Mouse (Mus musculus) c-Kit-negative CD71-positive TER-119-positive erythroid progenitor cells, embryonic 14.5 days (primary cell): ENCODE measurements around the gene Chmp4b.

Experiments
- DNase-seq: peaks from one replicate; pipeline ENCODE4 v3.0.0-alpha.2; 2013; ENCODE audit warnings: low read depth, low spot score

The Chmp4b gene

DNA sequence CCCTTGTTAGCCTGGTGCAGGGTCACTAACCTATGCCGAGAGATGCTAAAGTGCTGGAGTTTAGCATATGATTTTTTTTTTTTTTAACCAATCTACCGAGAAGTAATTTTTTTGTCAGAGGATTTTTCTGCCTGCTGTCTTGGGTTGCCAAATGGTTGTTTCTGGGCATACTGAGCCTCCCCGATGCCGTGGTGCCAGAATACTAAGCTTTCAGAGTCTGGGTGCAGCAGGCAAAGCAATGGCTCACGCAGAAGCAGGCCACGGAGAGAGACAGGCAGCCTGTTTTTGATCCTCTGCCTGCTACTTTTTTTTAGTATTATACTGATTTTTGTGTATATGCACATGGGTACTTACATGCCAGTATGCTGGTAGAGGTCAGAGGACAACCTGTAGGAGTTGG is 29.4 kb downstream of the Chmp4b start:
- DNase-seq: no peak

DNA sequence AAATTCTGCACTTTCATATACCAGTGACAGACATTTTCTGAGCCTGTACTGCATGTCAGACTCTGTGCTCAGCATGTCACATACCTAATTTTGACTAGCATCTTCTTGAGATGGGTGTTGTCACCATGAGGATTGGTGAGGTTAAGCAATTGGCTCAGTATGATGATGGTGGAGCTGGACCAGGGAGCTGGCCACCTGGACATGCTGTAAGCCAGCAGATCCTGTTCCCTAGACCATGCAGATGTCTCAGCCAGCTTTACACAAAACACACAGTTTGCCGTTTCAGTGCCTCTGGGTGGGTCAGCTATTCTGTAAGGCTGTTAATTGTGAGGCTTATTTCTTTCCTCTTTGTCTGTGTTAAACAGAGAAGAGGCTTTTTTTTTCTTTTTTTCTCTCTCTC is 31.2 kb downstream of the Chmp4b start:
- no peak for DNase-seq

DNA sequence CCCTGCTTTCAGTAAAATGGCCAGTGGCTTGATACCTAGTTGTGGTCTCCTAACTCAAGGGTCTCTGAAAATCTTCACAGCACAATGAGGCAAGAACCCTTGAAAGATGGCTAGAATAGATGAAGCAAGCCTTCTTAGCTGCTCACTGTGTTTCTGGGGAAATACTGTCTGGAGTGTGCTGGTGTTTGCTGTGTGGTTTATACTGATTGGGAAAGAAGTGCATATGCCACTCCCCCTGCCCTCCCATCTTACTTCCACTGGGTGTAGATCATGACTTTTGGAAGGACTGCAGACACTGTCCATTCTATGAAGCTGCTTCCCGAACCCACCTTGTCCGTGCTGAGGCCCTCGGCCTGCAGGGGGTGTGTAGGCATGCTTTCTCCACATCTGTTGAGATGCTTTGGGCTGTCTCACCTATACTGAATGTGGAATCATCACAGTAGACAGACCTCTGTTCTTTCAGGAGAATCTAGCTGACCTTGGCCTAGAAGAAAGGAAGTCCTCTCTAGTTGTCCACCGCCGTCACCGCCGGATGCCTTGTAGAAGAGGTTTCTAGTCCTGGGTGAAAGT is 33.5 kb downstream of the Chmp4b start:
- DNase-seq: no peak

DNA sequence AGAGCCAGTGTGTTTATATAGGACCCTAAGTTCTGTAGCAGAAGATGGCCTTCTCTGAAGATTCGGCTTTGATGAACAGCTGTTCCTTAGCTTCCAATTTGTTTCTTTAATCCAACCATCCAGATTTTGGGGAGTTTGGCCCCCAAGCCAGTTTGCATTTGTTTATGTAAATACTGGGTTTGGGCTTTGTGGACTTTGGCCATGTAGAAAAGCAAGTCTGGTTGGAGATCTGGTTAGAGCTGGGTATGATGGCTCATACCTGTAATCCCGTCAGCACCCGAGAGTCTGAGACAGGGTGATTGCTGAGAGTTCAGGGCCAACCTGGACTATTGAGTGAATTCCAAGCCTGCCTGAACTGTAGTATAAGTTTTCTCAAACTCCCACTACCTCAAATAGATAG is 34.3 kb downstream of the Chmp4b start:
- DNase-seq: no peak

DNA sequence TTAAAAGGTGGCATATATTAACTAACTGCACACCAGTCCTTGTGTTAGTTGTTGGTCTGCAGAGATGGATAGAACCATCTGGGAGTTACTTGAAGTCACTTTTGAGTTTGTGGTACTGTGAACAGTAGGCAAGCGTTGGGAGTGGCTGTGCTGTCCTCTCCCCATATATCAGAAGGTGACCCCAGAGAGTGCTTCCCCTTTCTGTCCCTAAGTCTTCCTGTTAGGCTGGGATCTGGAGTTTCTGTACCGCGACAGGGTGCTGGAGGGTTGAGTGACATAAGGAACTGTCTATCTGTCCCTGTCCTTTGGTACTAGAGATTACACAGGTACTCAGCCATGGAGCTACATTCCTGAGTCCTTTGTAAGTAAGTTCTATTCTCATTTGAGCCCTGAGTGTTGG is 35.3 kb downstream of the Chmp4b start:
- no peak for DNase-seq

DNA sequence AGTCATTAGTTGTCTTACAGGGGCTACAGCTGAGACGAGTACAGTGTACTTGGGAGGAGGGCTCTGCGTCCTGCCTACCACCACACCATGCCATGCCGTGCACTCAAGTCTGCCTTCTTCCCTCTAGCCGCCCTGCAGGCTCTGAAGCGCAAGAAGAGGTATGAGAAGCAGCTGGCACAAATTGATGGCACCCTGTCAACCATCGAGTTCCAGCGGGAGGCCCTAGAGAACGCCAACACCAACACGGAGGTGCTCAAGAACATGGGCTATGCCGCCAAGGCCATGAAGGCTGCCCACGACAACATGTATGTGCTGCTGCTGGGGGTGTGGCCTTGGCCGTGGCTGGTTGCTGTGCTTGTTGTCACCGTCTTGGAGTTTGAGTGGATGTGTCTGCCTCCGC is 37.9 kb downstream of the Chmp4b start:
- DNase-seq: no peak

DNA sequence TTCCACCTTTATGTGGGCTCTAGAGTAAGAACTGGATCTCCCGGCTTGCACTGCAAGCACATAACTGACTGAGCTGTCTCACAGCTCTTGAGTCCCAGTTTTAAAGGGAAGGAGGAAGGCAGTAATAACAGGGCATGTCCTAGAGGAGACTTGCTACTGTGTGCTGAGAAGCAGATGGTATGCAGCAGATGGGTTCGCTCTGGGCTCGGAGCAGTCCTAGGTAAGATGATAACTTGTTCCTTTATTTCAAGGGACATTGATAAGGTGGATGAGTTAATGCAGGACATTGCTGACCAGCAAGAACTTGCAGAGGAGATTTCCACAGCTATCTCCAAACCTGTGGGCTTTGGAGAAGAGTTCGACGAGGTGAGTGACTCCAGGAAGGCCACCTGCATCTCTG is 39.5 kb downstream of the Chmp4b start:
- no peak for DNase-seq

DNA sequence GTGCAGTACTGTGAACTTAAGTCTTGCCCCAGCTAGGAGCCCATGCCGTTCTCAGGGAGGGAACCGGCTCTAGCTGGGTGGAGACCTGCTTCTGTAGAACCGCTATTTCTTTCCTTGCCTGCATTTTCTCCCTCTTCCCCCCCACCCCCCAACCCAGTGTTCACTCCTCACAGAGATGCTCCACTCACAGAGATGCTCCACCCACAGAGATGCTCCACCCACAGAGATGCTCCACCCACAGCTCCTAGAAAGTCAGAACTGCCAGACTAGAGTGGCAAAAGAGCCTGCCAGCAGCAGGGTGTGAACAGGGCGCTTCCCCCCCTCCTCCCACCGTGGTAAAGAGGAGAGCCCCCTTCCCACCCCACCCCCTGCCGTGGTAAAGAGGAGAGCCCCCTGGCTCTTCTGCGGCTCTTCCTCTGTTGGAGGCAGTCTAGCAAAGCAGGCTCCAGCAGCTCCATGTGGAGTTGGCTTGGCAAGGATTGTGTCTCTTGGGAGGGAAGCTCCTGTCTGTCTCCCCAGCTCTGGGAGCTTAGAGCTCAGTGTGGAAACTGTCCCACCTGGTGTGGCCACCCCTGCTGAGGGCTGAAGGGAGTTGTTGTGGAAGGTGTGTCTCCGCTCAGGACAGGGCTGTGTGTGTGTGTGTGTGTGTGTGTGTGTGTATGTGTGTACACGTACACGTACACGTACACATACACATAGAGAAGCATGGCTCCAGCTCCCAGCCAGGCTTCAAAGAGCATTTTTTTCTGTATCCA is 41.9 kb downstream of the Chmp4b start:
- DNase-seq: no peak

DNA sequence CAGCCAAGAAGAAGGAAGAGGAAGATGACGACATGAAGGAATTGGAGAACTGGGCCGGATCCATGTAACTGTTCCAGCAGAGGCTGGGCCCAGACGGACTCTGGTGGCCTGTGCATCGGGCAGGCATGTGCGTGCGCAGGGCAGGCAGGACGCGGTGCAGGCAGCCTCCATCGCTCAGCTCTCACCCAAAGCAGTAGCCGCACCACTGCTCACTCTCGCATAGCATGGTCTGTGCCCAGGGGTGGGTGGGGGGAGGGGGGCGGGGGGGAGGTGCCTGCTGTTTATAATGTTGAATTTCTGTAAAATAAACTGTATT is 42.4 kb downstream of the Chmp4b start:
- DNase-seq: no peak

DNA sequence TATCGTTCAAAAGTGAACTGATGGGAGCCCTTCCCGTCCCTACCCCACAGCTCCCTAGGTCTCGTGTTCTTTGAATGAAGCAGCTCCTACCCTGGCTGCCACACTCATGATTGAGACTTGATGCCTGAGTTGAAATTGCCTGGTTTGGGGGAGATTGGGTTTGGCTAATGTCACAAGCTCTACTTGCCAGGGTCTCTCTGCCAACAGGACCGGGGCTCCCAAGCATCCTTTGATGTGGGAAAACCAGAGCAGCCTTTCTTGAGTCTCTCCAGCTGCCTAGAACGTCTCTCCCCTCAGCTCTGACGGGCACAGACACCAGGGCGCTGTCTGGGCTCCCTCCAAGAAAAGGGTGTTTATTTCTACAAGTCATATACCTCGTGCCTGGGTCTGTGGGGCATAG is 44.2 kb downstream of the Chmp4b start:
- DNase-seq: no peak

DNA sequence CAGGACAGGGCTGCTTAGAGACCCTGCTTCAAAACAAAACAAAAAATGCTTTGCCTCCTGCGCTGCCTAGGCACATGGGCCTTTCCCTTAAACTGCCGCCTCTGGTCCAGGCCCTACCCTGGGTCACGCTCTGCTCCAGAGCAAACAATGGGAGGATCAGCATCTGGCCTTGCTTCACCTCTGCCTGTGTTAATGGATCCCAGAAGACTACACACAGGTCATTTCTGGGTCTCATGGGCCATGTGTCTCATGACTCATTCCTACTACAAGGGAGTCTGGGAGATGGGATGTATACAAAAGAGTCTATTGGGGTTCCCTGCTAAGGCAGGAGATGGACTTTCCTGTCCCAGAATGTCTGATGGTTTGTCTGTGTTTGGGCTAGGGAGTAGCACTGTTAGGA is 45.2 kb downstream of the Chmp4b start:
- no peak for DNase-seq

DNA sequence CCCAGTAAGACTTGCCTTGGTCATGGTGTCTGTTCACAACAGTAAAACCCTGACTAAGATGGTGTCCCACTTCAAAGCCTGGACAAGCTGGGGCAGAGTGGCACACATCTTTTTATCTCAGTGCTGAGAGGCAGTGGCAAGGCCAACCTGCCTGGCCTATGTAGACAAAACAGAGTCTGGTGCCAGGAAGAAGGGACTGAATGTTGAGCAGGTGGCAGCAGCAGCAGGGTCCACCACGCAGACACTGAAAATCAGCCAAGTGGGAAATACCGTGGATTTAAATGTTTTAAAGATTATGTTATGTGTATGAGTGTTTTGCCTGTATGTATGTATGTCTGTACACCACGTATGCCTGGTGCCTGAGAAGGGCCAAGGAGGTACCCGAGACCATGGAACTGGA is 47.9 kb downstream of the Chmp4b start:
- no peak for DNase-seq

DNA sequence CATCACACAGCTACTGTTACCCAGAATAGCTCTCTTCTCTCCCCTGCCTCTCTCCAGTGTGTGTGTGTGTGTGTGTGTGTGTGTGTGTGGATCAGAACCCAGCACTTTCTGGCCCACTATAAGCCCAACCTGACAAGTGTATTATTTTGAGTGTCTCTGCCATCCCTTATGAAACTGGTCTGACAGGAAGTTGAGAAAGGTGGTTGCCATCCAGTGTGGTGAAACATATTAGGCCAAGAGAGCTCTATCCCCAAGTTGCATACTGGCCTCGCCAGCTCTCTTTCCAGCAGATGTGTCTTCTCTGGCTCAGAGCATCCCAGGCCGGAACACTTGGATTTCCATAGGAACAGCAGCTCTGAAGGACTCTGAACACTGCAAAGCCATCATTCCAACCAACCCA is 48.7 kb downstream of the Chmp4b start:
- no peak for DNase-seq

DNA sequence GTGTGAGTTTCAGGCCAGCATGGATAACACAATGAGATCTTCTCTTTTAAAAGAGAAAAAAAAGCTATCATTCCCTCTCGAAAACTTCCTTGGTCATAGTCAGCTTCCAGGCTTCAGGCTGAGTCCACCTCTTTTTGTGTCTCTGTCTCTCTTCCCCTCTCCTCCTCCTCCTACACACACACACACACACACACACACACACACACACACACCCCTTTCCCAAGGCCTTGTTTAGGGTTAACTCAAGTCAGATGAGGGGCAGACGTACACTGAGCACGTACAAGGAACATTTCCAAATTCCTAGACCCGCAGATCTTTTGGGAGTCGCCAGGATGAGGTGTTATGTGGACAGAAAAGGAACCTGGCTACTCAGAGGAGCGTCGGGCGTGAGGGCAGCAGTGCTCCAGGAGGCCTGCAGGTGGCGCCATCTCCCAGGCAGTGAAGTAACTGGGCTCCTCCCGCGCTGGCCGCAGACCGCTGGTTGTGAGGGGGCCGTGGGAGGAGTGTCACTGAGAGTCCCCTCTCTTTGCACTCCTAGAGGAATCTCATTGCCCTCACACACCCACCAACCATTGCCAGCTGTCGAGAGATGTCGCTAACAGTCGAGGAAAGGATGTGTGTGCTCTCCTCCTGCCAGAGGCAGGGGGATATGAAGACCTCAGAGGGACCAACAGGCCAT is 51.3 kb downstream of the Chmp4b start:
- peak; percentile 39 for DNase-seq

DNA sequence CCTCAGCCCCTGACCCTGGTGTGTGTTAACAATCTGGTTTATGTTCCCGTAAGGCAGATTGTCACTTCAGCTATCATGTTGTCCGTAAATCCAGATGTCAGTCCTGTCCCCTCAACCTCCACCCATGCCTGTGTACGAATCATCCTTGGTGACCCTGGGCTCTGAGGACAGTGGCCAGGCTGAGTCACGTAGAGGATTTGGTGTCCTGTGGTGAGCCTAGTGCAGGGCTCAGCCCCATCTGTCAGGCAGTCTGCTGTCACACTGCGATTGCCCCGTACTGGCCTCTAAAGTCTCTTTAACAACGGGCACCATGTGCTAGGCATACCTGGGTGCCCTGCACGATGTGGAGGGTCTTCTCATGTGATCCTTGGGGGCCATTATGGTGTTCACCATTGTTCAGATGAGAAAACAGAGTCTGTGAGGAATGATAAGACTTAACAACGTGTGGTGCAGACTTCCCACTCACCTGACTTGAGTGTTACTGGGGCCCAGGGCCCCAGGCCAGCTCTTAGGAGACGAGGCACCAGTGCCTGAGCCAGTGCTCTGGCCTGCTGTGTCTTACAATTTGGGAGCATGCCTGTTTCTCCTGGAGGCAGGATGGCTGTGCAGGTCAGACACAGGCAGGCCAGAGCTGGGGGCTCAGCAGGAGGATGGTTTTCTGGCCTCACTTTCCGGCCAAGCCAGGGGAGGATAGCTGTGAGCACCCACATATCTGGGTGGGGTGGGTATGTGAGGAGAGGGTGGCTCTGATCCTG is 55.2 kb downstream of the Chmp4b start:
- DNase-seq: no peak

DNA sequence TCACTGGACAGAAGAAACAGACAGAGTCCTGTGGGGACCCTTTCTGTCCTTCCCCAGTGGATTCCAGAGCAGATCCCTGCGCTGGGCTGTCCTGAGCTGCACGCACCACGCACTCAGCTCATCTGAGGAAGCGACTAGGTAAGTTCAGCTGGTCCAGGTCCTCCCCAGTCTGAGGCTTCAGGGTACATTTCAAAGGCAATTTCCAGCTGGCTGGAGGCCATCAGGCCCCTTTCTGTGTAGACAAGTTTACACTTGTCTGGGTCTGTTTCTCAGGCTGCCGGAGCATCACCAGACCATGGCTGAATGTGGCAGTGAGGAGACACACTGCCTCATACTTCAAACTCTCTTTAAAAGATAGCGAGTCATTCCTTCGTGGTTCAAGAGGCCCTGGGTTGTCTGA is 55.8 kb downstream of the Chmp4b start:
- no peak for DNase-seq

DNA sequence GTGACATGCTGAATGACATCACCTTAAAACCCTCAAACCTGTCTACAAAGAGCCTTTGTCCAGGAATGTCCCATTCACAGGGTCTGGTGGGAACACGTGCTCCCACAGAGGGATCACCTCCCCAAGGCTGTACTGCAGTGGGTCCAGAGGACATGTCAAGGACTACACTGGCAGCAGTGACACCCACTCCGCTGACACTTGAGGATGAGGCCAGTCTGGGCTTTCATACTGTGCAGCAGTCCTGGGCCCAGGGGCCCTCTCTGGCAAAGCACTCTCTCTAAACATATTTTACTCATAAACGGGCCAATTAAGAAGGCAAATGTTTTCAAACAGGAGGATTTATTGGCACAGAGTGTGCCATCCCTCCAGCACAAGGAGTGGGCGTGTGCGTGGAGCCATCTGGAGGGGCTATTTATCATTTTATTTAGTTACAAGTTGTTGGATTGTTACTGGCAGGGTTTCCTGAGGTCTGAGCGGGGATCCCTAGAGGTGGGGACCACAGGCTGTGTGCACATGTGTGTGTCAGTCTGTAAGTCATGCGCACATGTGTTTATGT is 56.4 kb downstream of the Chmp4b start:
- no peak for DNase-seq

DNA sequence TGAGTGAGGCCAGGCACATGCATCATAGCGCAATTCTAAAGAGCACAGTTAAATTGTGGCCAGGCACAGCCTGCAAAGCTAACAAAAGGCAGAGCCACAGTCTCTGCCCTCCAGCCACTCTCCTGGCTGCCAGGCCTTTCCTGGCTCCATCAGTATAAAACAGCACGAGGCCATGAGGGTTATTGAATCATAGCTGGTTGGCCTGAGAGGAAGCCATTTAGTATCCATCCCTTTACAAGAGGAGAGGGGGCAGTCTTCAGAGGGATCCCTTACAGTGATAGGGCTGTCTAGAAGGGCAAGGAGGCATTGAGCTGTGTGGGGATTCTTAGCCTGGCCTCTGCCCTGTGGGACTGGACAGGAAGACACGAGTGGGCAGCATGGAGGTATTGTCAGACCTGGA is 60.2 kb downstream of the Chmp4b start:
- no peak for DNase-seq

DNA sequence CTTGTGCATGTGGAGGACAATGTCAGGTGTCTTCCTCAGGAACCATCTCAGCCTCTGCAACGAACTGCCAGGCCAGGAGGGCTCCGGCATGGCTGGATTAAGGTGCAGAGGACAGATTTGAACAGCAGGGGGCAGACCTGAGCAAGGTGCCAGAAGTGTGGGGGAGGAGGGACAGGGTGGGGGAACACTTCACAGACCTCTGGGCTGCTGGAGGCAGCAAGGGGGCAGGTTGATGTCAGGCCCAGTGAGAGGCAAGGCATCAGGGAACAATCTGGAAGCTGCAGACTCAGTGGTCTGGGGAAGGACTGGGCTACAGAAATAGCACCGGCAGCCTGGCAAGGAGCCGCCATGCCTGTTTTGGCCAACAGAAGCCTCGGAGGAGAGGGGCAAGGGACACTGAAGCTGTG is 60.8 kb downstream of the Chmp4b start:
- DNase-seq: peak; percentile 35

DNA sequence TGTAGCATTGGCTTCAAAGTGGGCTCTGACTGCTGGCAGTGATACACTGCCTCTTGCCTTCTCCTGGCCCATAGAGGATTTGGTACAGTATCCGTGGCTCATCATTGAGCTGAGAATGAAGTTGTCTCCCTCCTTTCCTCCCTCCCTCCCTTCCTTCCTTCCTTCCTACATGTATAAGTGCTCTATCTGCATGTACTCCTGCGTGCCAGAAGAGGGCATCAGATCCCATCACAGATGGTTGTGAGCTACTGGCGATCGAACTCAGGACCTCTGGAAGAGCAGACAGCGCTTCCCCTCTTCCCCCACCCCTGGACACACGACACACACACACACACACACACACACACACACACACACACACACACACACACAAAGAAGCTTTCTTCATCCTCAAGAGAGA is 61.6 kb downstream of the Chmp4b start:
- DNase-seq: no peak

DNA sequence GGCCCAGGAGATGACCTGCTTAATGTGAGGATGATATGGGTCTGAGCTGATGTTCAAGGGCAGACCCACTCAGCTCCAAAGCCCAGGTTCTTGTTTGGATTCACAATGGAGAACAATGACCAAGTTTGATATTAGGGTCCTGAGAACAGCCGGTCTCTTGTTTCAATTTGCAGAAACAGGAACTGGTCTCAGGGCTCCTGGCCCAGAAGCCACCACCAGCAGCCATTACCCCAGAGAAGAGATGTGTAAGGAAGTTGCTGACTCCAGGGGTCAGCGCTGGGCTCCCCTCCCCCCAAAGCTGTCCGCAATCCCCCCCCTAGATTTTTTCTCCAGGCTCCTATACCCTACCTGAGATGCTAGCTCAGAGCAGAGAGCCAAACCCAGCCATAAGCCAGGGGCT is 62.5 kb downstream of the Chmp4b start:
- DNase-seq: no peak

DNA sequence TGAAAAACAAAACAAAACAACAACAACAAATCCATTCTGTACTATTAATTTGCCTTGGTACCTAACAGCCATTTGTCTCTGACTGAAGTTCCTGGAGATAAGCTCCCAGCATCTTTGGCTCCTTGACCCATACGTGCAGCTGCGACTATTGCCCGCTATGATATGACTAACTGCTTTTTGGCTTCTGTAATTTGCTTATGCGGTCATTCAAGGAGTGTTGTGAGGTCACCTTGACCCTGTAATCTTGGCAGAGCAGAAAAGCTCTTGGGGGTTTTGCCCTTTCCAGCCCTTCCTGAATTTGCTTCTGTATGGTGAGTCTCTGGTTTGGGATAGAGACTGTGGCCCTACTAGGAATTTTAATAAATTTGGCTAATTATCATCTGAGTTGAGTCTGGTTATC is 65.1 kb downstream of the Chmp4b start:
- no peak for DNase-seq
